Mouse (Mus musculus) c-Kit-positive CD71-positive TER-119-positive erythroid progenitor cells, embryonic 14.5 days (primary cell): ENCODE measurements around the gene Itpripl1.
A peak's percentile ranks its signal among the peaks of the same experiment; 100 is the strongest.
"Not testable (repeated sequence)": the region's sequence is repeated elsewhere in the genome, so short reads cannot be mapped to it uniquely, and the experiment has no call there.

Experiments
- DNase-seq: peaks from one replicate; pipeline ENCODE4 v3.0.0-alpha.2; 2013; ENCODE audit warnings: low spot score

Itpripl1 gene

GRCm38 (mm10) chr2:127143158-127144063, at the start of gene Itpripl1:
Gene Itpripl1 (minus strand): TSS chr2:127143442.
- DNase-seq: peak; percentile 88

- no peak for DNase-seq
Measured at GRCm38 (mm10) chr2:127189574-127189973, 46.3 kb upstream of the Itpripl1 start.

GRCm38 (mm10) chr2:127182598-127183381, 39.5 kb upstream of the Itpripl1 start:
- peak; percentile 79 for DNase-seq

GRCm38 (mm10) chr2:127166261-127166660, 23.0 kb upstream of the Itpripl1 start:
- peak; percentile 26 for DNase-seq

- DNase-seq: no peak
Measured at GRCm38 (mm10) chr2:127165675-127166074, 22.4 kb upstream of the Itpripl1 start.

GRCm38 (mm10) chr2:127145699-127146098, 2.5 kb upstream of the Itpripl1 start:
- peak; percentile 40 for DNase-seq

- DNase-seq: no peak
Measured at GRCm38 (mm10) chr2:127142577-127143157, 575 bp downstream of the Itpripl1 start.

GRCm38 (mm10) chr2:127142031-127142430, 1.2 kb downstream of the Itpripl1 start:
- DNase-seq: peak; percentile 16

- no peak for DNase-seq
Measured at GRCm38 (mm10) chr2:127140011-127140410, 3.2 kb downstream of the Itpripl1 start.

GRCm38 (mm10) chr2:127139605-127140004, 3.6 kb downstream of the Itpripl1 start:
- no peak for DNase-seq

GRCm38 (mm10) chr2:127139094-127139493, 4.1 kb downstream of the Itpripl1 start:
- DNase-seq: no peak

GRCm38 (mm10) chr2:127138449-127138848, 4.8 kb downstream of the Itpripl1 start:
- no peak for DNase-seq

- no peak for DNase-seq
Measured at GRCm38 (mm10) chr2:127137838-127138420, 5.3 kb downstream of the Itpripl1 start.

GRCm38 (mm10) chr2:127136979-127137378, 6.3 kb downstream of the Itpripl1 start:
- DNase-seq: peak; percentile 21

GRCm38 (mm10) chr2:127135255-127135654, 8.0 kb downstream of the Itpripl1 start:
- DNase-seq: not testable (repeated sequence)

GRCm38 (mm10) chr2:127133621-127134461, 9.4 kb downstream of the Itpripl1 start, which contains the start of gene Ncaph:
Gene Ncaph (minus strand): TSS chr2:127133954.
- peak; percentile 90 for DNase-seq

GRCm38 (mm10) chr2:127131353-127131752, 11.9 kb downstream of the Itpripl1 start:
- DNase-seq: no peak

GRCm38 (mm10) chr2:127128926-127129325, 14.3 kb downstream of the Itpripl1 start:
- no peak for DNase-seq

GRCm38 (mm10) chr2:127121591-127122235, 21.5 kb downstream of the Itpripl1 start:
- DNase-seq: no peak

GRCm38 (mm10) chr2:127108986-127109385, 34.3 kb downstream of the Itpripl1 start:
- no peak for DNase-seq
